Mouse (Mus musculus): ENCODE data around the gene Sf3b6. TPM values are rescaled to one million over a fixed set of nuclear protein-coding genes. Genes with fewer than 3 reads are reported as not detected.

Gene Sf3b6
- polyA plus RNA-seq (2014; fragmentation: Nextera tagmentation; extraction: Ambion mirVana): 302 and 314 TPM in 2 replicates

DNA sequence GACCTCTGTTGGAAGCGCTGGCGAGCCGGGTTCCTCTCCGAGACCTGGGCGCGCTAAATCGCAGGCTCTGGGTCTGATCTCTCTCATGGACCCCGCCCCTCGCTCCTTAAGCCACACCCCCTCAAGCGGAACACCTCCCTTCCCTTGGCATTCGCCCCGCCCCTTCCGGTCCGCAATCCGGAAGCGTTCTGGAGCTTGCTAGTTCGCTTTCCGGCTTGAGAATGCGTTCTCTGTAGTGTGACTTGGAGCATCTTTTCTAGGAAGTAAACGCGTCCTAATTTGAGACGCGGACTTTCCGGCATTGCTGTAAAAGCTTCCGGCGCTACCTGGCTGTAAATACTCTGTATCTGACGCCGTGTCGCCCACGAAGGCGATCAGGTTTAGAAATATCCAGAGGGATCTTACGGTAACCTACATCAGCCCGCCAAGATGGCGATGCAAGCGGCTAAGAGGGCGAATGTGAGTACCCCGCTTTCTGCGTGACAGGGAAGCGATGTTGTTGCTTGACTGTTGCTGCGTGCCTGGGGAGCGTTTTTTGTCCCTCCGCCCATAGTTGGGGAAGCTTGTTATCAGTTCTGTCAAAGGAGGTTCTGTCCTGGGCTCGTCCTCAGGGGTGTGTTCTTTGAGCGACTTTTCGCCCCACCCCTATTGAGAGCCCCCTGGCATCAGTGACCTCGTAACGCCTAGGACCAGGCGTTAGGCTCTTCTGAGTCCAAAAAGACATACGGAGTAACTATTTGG is at the start of gene Sf3b6:
TSS of gene Sf3b6 (plus strand) at position 184 of the 741 bp plus-strand sequence.
- Histone ChIP-seq H3K9ac (ENCODE audit: low read depth, low read length) (peak within 1 kb of the TSS; percentile 74), H3K4me2 (peak within 1 kb of the TSS; percentile 80), H3K4me1 (replicated peaks; ENCODE audit: control insufficient read depth, insufficient read depth, low read length) (peaks cover 4% of the 10 kb centered on the region), H3K4me3 (ENCODE audit: low read depth, low read length) (peak within 1 kb of the TSS; percentile 66), H3K9me3 (ENCODE audit: control insufficient read depth, low read length) (no peaks in the 10 kb centered on the region), H3K36me3 (ENCODE audit: control insufficient read depth, insufficient read depth, low read length) (peaks cover 6% of the 10 kb centered on the region), H3K27me3 (replicated peaks; ENCODE audit: control insufficient read depth, insufficient read depth, low read length) (no peaks in the 10 kb centered on the region), H3K27ac (ENCODE audit: low read depth, low read length) (peak within 1 kb of the TSS; percentile 80)
- DNase-seq (ENCODE audit: low spot score) (peak; percentile 97), ATAC-seq (replicated peaks; ENCODE audit: low FRiP score) (peak; percentile 97)
- under 1% methylated on average over 49 of the region's 49 CpGs for WGBS

DNA sequence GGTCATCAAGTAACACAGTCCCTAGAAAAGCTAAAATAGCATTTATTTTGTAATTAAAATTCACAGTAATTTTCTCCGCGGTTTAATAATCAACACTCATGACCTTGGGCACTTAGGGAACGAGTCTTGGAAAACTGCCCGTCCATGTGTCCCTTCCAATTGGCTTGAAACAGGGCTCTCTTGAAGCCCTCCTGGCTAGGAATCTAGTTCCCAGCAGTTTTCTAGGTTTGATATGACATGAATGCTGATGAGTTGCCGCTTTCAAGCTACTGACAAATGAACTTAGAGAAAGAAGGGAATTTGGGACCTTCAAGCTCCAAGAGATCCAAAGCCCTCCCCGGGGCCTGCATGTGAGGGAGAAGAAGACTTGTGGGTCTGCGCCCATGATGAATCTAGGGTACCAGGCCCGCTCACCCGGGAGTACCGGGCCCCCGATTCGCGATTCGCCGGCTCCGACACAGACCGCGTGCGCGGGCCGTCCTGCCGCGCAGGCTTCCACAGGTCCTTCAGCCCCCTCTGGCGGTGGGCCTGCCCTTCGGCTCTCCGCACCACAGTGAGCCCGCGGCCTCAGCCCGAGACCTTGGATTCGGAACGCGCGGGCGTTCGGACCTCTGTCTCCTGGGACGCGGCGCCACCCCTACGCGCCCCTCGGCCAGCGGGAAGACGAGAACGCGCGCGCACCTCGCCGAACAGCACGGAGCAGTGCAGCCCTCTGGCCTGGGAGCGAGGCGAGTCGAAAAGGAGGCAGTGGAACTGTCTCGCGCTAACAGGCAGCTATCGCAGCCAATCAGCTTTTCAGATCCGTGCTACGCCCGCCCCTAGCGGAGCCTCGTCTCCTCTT is 48.6 kb upstream of the Sf3b6 start, which contains the start of the genes Pfn4 and Fam228b:
TSS of gene Pfn4 (plus strand) at position 531 of the 841 bp plus-strand sequence.
TSS of gene Fam228b (minus strand) at position 776 of the 841 bp plus-strand sequence.
- H3K27ac ChIP-seq (ENCODE audit: low read depth, low read length): peak within 1 kb of the TSS; percentile 2; the same call in 1 of the 2 replicates
- H3K9ac ChIP-seq (ENCODE audit: low read depth, low read length): peak within 1 kb of the TSS; percentile 66
- peak; percentile 98 for ATAC-seq (replicated peaks; ENCODE audit: low FRiP score)
- H3K27me3 ChIP-seq (replicated peaks; ENCODE audit: control insufficient read depth, insufficient read depth, low read length): no peaks in the 10 kb centered on the region
- H3K9me3 ChIP-seq (ENCODE audit: control insufficient read depth, low read length): no peaks in the 10 kb centered on the region
- H3K36me3 ChIP-seq (ENCODE audit: control insufficient read depth, insufficient read depth, low read length): no peaks in the 10 kb centered on the region
- H3K4me2 ChIP-seq: peak within 1 kb of the TSS; percentile 67
- no peaks in the 10 kb centered on the region for H3K4me1 ChIP-seq (replicated peaks; ENCODE audit: control insufficient read depth, insufficient read depth, low read length)
- peak; percentile 97 for DNase-seq (ENCODE audit: low spot score)
- 4% methylated on average over 61 of the region's 61 CpGs for WGBS
- H3K4me3 ChIP-seq (ENCODE audit: low read depth, low read length): peak within 1 kb of the TSS; percentile 51

DNA sequence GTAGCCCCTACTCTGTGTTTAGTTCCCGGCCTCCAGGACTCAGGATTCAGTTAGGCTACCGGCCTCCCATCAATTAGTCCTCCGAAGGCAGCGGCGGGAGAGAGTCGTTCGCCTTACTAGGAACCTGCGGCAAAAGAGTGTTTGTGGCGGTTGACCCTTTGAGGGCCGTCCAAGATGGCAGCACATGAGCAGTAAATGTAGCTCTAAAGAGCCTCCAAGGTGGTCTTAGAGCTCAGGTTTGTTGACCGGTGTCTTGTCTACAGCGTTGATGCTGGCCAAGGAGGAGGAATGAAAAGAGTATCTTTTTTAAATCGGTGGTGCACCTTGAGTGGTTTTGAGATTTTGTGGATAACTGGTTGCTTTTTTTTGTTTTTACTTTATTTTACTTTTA is 48.0 kb upstream of the Sf3b6 start:
- H3K4me1 ChIP-seq (replicated peaks; ENCODE audit: control insufficient read depth, insufficient read depth, low read length): no peaks in the 10 kb centered on the region
- DNase-seq (ENCODE audit: low spot score) (no peak), ATAC-seq (replicated peaks; ENCODE audit: low FRiP score) (peak; percentile 33; the same call in 1 of the 2 replicates)
- peak overlapping the region; percentile 67 for H3K4me2 ChIP-seq
- WGBS: 21% methylated on average over 13 of the region's 13 CpGs
- no peaks in the 10 kb centered on the region for H3K27me3 ChIP-seq (replicated peaks; ENCODE audit: control insufficient read depth, insufficient read depth, low read length)
- H3K27ac ChIP-seq (ENCODE audit: low read depth, low read length): peak overlapping the region; percentile 2; the same call in 1 of the 2 replicates
- peak overlapping the region; percentile 66 for H3K9ac ChIP-seq (ENCODE audit: low read depth, low read length)
- no peaks in the 10 kb centered on the region for H3K9me3 ChIP-seq (ENCODE audit: control insufficient read depth, low read length)
- H3K36me3 ChIP-seq (ENCODE audit: control insufficient read depth, insufficient read depth, low read length): no peaks in the 10 kb centered on the region
- peak overlapping the region; percentile 51 for H3K4me3 ChIP-seq (ENCODE audit: low read depth, low read length)

DNA sequence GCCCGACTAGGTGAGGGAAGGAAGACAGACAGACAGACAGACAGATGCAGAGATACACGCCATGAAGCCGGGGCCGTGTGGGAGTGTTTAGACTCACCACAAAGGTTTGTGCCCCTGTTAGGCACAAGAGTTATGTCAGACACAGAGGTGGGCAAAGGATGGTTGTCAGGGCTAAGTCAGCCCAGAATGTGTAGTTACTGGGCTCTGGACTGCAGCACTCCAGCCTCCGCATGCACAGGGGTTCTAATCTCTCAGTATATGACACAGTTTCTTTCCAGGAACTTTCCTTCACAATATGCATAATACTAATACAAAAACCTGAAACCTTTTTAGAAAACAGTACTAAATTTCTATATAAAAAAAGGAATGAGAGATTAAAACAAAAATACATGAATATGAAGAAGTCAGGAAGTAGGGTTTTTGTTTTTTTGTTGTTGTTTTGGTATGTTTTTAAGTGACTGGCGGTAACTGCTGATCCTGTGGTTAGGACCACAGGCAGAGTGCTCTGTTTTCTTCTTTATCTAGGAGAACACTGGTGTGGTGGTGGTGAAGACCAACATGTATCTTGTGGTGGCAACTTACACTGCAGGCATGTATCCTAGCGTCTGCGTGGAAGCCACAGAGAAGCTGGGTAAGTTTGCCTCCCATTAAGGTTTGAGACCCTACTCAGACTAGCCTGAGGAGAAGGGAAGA is 42.3 kb upstream of the Sf3b6 start:
- peak; percentile 93 for ATAC-seq (replicated peaks; ENCODE audit: low FRiP score)
- peak overlapping the region; percentile 81 for H3K27ac ChIP-seq (ENCODE audit: low read depth, low read length)
- 46% methylated on average over 8 of the region's 8 CpGs for WGBS

DNA sequence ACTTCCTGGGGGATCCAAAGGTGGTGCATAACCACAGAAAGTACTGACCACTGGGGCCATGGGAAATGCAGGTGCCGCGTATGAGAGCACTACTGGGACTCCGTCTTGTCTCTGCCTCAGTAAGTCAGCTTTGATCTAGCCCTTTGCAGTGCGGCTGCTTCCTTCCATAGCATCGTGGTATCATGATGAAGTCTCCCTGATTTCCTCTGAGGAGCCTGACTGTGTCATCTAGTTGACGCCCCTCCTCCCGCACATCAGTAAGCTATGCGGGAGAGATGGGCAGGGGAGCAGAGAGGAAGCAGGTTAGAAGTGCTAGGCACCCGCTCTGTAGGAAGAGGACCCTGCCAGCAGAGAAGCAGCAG is 41.8 kb upstream of the Sf3b6 start:
- ATAC-seq (replicated peaks; ENCODE audit: low FRiP score) (no peak; the same call in 1 of the 2 replicates), DNase-seq (ENCODE audit: low spot score) (no peak)
- H3K9me3 ChIP-seq (ENCODE audit: control insufficient read depth, low read length): no peaks in the 10 kb centered on the region
- H3K4me3 ChIP-seq (ENCODE audit: low read depth, low read length): no peak overlapping the region
- H3K27me3 ChIP-seq (replicated peaks; ENCODE audit: control insufficient read depth, insufficient read depth, low read length): no peaks in the 10 kb centered on the region
- H3K36me3 ChIP-seq (ENCODE audit: control insufficient read depth, insufficient read depth, low read length): no peaks in the 10 kb centered on the region
- peak overlapping the region; percentile 81; the same call in 1 of the 2 replicates for H3K27ac ChIP-seq (ENCODE audit: low read depth, low read length)
- no peaks in the 10 kb centered on the region; the same call in 1 of the 2 replicates for H3K4me1 ChIP-seq (replicated peaks; ENCODE audit: control insufficient read depth, insufficient read depth, low read length)
- H3K9ac ChIP-seq (ENCODE audit: low read depth, low read length): no peak overlapping the region; the same call in 1 of the 2 replicates
- peak overlapping the region; percentile 24 for H3K4me2 ChIP-seq
- WGBS: 48% methylated on average over 9 of the region's 9 CpGs

More for the DNA sequence above, 42.3 kb upstream of the Sf3b6 start:
- no peak overlapping the region for H3K4me3 ChIP-seq (ENCODE audit: low read depth, low read length)
- DNase-seq (ENCODE audit: low spot score): peak; percentile 47
- H3K4me2 ChIP-seq: peak overlapping the region; percentile 39
- H3K9me3 ChIP-seq (ENCODE audit: control insufficient read depth, low read length): no peaks in the 10 kb centered on the region
- H3K36me3 ChIP-seq (ENCODE audit: control insufficient read depth, insufficient read depth, low read length): no peaks in the 10 kb centered on the region
- H3K4me1 ChIP-seq (replicated peaks; ENCODE audit: control insufficient read depth, insufficient read depth, low read length): no peaks in the 10 kb centered on the region; the same call in 1 of the 2 replicates
- H3K9ac ChIP-seq (ENCODE audit: low read depth, low read length): peak overlapping the region; percentile 39
- H3K27me3 ChIP-seq (replicated peaks; ENCODE audit: control insufficient read depth, insufficient read depth, low read length): no peaks in the 10 kb centered on the region

DNA sequence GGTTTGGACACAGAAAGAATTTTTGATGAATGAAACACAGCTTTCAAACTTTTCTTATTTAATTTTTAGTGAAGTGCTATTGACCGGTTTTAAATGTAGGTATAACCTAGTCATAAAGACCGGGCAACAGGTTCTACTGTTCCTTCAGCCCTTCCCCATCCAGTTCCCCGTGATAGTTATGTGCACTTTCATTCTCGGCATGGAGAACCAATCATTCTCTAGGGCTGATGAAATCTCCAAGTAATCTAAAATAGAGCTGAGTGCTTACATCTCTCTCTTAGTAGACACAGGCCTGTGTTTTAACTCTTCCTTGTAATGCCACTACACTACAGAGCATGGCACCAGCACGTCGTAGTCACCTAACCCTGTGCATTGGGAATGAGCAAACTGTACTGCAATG is 39.6 kb upstream of the Sf3b6 start:
- ATAC-seq (replicated peaks; ENCODE audit: low FRiP score) (no peak), DNase-seq (ENCODE audit: low spot score) (no peak)
- Histone ChIP-seq H3K9me3 (ENCODE audit: control insufficient read depth, low read length) (no peaks in the 10 kb centered on the region), H3K36me3 (ENCODE audit: control insufficient read depth, insufficient read depth, low read length) (no peaks in the 10 kb centered on the region), H3K4me3 (ENCODE audit: low read depth, low read length) (no peak overlapping the region), H3K27ac (ENCODE audit: low read depth, low read length) (no peak overlapping the region), H3K9ac (ENCODE audit: low read depth, low read length) (no peak overlapping the region), H3K4me1 (replicated peaks; ENCODE audit: control insufficient read depth, insufficient read depth, low read length) (no peaks in the 10 kb centered on the region; the same call in 1 of the 2 replicates), H3K27me3 (replicated peaks; ENCODE audit: control insufficient read depth, insufficient read depth, low read length) (no peaks in the 10 kb centered on the region), H3K4me2 (no peak overlapping the region)
- WGBS: 84% methylated on average over 6 of the region's 6 CpGs

DNA sequence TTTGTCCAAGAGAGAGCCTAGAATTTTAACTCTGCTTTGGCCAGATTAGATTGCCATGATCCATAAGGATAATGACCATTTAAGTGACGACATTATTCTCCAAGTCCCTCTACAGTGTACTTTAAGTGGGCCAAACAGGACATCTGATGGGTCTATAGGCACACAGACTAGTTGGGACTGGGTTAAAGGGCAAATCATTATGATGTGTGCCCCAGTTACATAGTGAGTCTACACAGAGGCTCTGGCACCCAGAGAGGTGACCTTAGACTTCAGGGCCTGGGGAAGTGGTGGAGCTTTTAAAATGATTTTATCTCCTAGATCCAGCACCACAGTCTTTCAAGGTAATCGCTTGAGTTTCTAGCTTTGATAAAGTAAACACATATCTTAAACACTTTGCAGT is 37.1 kb upstream of the Sf3b6 start:
- H3K4me1 ChIP-seq (replicated peaks; ENCODE audit: control insufficient read depth, insufficient read depth, low read length): no peaks in the 10 kb centered on the region; the same call in 1 of the 2 replicates
- DNase-seq (ENCODE audit: low spot score): no peak
- H3K4me2 ChIP-seq: no peak overlapping the region
- no peak for ATAC-seq (replicated peaks; ENCODE audit: low FRiP score)
- H3K4me3 ChIP-seq (ENCODE audit: low read depth, low read length): no peak overlapping the region
- H3K27ac ChIP-seq (ENCODE audit: low read depth, low read length): no peak overlapping the region
- WGBS: 61% methylated on average over 2 of the region's 2 CpGs
- no peaks in the 10 kb centered on the region for H3K27me3 ChIP-seq (replicated peaks; ENCODE audit: control insufficient read depth, insufficient read depth, low read length)
- H3K9me3 ChIP-seq (ENCODE audit: control insufficient read depth, low read length): no peaks in the 10 kb centered on the region
- no peak overlapping the region for H3K9ac ChIP-seq (ENCODE audit: low read depth, low read length)
- H3K36me3 ChIP-seq (ENCODE audit: control insufficient read depth, insufficient read depth, low read length): no peaks in the 10 kb centered on the region

DNA sequence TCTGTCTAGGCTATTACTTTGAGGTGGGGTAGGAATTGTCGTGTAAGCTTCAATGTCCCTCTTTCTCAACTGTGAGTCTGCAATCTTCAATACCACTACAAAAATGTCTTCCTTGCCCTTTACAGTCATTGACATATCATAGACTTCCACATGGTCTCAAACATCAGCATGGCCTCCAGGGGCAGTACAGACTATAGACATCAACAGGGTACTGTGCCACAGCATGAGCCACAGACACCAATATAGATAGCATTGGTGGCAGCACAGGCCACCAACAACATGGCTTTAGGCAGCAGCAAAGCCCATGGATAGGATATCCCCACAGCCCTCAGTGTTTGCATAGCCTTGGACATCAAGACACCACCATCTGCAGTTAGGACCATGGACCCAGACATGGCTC is 36.1 kb upstream of the Sf3b6 start:
- H3K4me3 ChIP-seq (ENCODE audit: low read depth, low read length): no peak overlapping the region
- H3K9me3 ChIP-seq (ENCODE audit: control insufficient read depth, low read length): no peaks in the 10 kb centered on the region
- H3K27me3 ChIP-seq (replicated peaks; ENCODE audit: control insufficient read depth, insufficient read depth, low read length): no peaks in the 10 kb centered on the region
- no peaks in the 10 kb centered on the region for H3K4me1 ChIP-seq (replicated peaks; ENCODE audit: control insufficient read depth, insufficient read depth, low read length)
- no peaks in the 10 kb centered on the region for H3K36me3 ChIP-seq (ENCODE audit: control insufficient read depth, insufficient read depth, low read length)
- 72% methylated on average over 1 of the region's 1 CpGs for WGBS
- ATAC-seq (replicated peaks; ENCODE audit: low FRiP score): 0 out of 2 replicates have a peak, but pooled peaks have one; percentile 39
- H3K27ac ChIP-seq (ENCODE audit: low read depth, low read length): no peak overlapping the region
- no peak for DNase-seq (ENCODE audit: low spot score)
- H3K4me2 ChIP-seq: no peak overlapping the region
- H3K9ac ChIP-seq (ENCODE audit: low read depth, low read length): no peak overlapping the region
